Mouse (Mus musculus) olfactory bulb, adult 2 months (tissue): ENCODE data around the gene Npas4. TPM values are rescaled to one million over a fixed set of nuclear protein-coding genes. Genes with fewer than 3 reads are reported as not detected.

Experiments
- H3K27ac ChIP-seq: fragments of 200-500 bp; 2 replicates; pipeline ENCODE4 v1.5.1; 2012; ENCODE audit warnings: low read depth, low read length; ENCODE audit not compliant: insufficient read depth
- H3K4me1 ChIP-seq: fragments of 200-500 bp; 2 replicates; pipeline ENCODE4 v1.6.1; 2012; ENCODE audit warnings: low read length; ENCODE audit not compliant: control insufficient read depth, insufficient read depth
- H3K4me3 ChIP-seq: fragments of 200-500 bp; 2 replicates; pipeline ENCODE4 v1.5.1; 2012; ENCODE audit warnings: mild to moderate bottlenecking, low read depth, low read length, moderate library complexity; ENCODE audit not compliant: insufficient read depth
- CTCF ChIP-seq: fragments of 200-500 bp; IDR thresholded peaks from 2 replicates; pipeline ENCODE4 v1.5.1; 2012; ENCODE audit warnings: low read depth, mild to moderate bottlenecking, low read length, moderate library complexity; ENCODE audit not compliant: insufficient read depth
- POLR2A ChIP-seq: fragments of 200-500 bp; IDR thresholded peaks from 2 replicates; pipeline ENCODE4 v1.6.1; 2012; ENCODE audit warnings: mild to moderate bottlenecking, low read depth, low read length, moderate library complexity; ENCODE audit not compliant: insufficient read depth
- WGBS: fragments of 180-500 bp; shearing (Covaris S2); methylation state at CpG from one replicate; pipeline ENCODE4 v1.1.7; 2018; 5-methylcytosine and 5-hydroxymethylcytosine counted together
- polyA plus RNA-seq: library from polyadenylated mRNA; stranded (reverse); fragments of >200 nt; gene quantifications from 2 replicates; pipeline ENCODE4 v1.2.4, GENCODE M21; 2012; ENCODE audit warnings: low replicate concordance; ENCODE audit not compliant: missing spikeins, insufficient read depth, insufficient read length

Npas4 gene
- polyA plus RNA-seq, result not detected in 2 replicates

DNA sequence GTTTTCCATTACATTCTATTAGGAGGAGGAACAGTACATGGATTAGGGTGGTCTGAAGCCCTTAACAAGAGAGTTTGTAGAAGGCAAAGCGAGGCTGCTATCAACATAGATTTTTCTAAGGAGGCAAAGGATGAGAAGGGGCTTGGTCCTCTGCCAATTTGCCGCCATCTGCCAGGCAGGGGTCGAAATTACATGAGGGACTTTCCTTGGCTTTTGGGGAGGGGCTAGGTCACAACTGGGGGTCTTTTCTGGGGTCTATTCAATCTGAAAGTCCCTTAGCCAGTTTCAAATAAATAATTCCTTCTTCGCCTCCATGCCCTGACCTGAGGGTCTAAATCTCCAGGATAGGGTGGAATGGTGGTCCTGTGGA lies at the start of gene Npas4:
Npas4 (minus strand) TSS at position 61 of the 370 bp plus-strand sequence.
- Histone ChIP-seq H3K27ac (peak within 1 kb of the TSS; percentile 95), H3K4me3 (peak within 1 kb of the TSS; percentile 81), H3K4me1 (peaks cover 53% of the 10 kb centered on the region)
- WGBS, result 15% methylated on average over 4 of the region's 4 CpGs
- TF ChIP-seq CTCF (no peak), POLR2A (no peak)

DNA sequence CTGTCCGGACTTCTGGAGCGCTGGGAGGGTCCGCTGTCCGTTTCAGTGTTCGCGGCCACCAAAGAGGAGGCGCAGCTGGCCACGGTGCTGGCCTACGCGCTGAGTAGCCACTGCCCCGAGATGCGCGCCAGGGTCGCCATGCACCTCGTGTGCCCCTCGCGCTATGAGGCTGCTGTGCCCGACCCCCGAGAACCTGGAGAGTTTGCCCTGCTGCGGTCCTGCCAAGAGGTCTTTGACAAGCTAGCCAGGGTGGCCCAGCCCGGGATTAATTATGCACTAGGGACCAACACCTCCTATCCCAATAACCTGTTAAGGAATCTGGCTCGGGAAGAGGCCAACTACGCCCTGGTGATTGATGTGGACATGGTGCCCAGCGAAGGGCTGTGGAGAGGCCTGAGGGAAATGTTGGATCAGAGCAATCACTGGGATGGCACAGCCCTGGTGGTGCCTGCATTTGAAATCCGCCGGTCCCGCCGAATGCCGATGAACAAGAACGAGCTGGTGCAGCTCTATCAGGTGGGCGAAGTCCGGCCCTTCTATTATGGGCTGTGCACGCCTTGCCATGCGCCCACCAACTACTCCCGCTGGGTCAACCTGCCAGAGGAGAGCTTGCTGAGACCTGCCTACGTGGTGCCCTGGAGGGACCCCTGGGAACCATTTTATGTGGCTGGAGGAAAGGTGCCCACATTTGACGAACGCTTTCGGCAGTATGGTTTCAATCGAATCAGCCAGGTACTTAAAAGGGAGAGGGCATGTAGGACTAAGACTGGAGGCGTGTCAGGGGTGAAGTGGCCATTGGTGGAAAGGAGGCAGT lies 49.4 kb upstream of the Npas4 start:
- H3K27ac ChIP-seq, result peak overlapping the region; percentile 59
- TF ChIP-seq POLR2A (no peak), CTCF (no peak)
- WGBS, result 5% methylated on average over 41 of the region's 41 CpGs
- peak overlapping the region; percentile 59 for H3K4me3 ChIP-seq
- H3K4me1 ChIP-seq, result peaks cover 10% of the 10 kb centered on the region

DNA sequence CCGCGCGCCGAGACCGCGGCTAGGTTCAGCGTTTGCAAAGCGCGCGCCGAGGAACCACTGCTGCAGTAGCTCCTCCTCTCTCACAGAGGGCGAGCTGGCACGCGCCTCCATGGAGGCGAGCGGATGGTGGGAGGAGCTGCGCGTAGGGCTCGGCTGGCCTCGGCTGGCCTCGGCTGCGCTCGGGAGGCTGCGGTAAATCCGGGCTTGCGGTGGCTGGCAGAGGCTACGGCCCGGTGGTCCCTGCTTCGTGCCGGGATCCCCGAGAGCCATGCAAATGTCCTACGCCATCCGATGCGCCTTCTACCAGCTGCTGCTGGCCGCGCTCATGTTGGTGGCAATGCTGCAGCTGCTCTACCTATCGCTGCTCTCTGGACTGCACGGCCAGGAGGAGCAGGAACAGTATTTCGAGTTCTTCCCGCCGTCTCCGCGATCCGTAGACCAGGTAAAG lies 48.6 kb upstream of the Npas4 start, which contains the start of the genes B4gat1 and AC124502.3:
B4gat1 (plus strand) TSS at position 118 of the 448 bp plus-strand sequence.
AC124502.3 (plus strand) TSS at position 183 of the 448 bp plus-strand sequence.
- Histone ChIP-seq H3K4me3 (peak within 1 kb of the TSS; percentile 59), H3K4me1 (peaks cover 10% of the 10 kb centered on the region), H3K27ac (peak within 1 kb of the TSS; percentile 59)
- TF ChIP-seq POLR2A (peak; percentile 72), CTCF (no peak; the same call in 1 of the 2 replicates)
- under 1% methylated on average over 44 of the region's 44 CpGs for WGBS

DNA sequence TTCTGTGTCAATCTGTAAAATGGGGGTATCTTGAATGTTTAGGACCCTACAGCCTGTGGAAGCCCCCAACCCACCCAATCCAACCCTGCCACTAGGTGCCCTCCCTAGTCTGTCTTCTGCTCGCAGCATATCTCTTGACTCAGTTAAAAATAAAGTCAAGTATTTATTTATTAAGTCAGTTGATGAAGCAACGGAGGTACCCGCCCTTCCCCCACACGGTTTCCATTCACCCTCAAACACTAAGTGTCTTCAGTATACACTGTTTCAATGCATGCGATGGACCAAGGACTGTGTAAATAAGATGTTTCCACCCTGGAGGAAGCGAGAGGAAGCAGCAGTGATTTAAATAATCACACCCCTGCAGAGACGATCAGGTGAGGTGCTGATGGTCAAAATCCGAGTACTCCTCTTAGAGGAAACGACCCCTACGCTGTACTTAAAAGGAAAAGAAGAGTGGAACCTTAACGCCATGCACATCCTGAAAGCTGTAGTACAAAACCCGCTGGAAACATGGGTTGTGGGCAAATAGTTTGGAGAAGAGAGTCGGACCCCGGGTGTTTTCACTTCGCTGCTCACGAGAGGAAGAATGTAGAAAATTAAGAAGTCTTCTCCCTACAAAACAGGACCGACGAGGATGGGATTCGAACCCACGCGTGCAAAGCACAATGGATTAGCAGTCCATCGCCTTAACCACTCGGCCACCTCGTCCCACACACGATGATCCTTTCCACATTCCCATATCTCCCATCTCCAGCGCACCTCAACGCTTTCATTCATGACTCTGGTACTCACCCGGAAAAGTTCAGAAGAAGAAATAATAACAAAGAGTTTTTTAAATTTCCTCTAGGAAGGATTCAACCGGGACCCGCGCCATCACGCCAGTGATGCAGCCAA lies 47.8 kb upstream of the Npas4 start:
- no peak overlapping the region for H3K27ac ChIP-seq
- 4% methylated on average over 32 of the region's 32 CpGs for WGBS
- H3K4me1 ChIP-seq, result peaks cover 10% of the 10 kb centered on the region
- H3K4me3 ChIP-seq, result peak overlapping the region; percentile 59
- no peak for TF ChIP-seq POLR2A
- TF ChIP-seq CTCF, result no peak

DNA sequence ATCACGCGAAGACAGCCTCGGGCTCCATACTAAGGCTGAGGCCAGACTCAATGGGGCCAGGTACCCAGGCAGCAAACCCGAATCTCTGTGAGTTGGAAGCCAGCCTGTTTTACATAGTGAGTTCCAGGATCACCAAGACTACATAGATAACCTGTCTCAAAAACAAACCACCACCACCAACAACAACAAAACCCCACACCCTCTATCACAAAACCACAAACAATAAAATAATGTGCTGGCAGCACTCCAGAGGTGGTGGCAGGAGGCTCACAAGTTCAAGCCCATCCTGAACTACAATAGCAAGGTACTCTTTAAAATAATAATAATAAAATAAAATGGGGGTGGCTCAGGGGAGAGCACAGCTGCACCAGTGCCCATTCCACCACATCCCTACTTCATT lies 46.5 kb upstream of the Npas4 start:
- 69% methylated on average over 4 of the region's 4 CpGs for WGBS
- H3K4me1 ChIP-seq, result peaks cover 10% of the 10 kb centered on the region
- no peak overlapping the region for H3K27ac ChIP-seq
- TF ChIP-seq CTCF (no peak), POLR2A (no peak)
- no peak overlapping the region for H3K4me3 ChIP-seq

DNA sequence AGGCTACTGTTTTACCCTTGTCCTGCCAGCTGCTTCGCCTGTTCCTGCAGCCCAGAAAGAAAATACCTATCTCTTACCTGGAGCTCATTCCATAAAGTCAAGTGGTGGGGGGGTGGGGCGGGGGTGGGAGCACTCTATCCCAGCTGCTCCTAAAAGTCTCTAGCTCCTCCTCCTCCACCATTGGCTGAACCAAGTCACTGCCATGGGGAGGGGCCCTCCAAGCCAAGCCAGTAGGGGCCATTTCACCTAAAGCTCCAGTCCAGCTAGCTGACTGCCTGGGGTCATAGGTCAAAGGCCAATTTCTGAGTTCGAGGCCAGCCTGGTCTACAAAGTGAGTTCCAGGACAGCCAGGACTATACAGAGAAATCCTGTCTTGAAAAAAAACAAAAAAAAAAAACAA lies 42.6 kb upstream of the Npas4 start:
- 85% methylated on average over 3 of the region's 3 CpGs for WGBS
- no peaks in the 10 kb centered on the region for H3K4me1 ChIP-seq
- TF ChIP-seq POLR2A (no peak), CTCF (no peak)
- no peak overlapping the region for H3K27ac ChIP-seq
- no peak overlapping the region for H3K4me3 ChIP-seq

DNA sequence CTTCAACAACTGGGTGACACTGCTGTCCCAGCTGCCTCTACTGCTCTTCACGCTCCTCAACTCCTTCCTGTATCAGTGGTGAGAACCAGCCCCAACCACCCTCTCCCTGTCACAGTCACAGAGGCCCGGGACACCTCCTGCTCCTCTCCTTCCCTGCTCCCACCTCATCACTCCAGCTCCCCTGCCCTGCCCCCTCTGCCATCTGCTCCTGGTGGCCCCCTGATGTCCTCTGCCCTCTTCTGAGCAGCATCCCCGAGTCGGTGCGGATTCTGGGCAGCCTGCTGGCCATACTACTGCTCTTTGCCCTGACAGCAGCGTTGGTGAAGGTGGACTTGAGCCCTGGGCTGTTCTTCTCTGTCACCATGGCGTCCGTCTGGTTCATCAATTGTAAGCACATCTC lies 36.0 kb upstream of the Npas4 start:
- 89% methylated on average over 8 of the region's 8 CpGs for WGBS
- Histone ChIP-seq H3K27ac (no peak overlapping the region), H3K4me3 (no peak overlapping the region), H3K4me1 (peaks cover 15% of the 10 kb centered on the region)
- TF ChIP-seq CTCF (no peak), POLR2A (no peak)

DNA sequence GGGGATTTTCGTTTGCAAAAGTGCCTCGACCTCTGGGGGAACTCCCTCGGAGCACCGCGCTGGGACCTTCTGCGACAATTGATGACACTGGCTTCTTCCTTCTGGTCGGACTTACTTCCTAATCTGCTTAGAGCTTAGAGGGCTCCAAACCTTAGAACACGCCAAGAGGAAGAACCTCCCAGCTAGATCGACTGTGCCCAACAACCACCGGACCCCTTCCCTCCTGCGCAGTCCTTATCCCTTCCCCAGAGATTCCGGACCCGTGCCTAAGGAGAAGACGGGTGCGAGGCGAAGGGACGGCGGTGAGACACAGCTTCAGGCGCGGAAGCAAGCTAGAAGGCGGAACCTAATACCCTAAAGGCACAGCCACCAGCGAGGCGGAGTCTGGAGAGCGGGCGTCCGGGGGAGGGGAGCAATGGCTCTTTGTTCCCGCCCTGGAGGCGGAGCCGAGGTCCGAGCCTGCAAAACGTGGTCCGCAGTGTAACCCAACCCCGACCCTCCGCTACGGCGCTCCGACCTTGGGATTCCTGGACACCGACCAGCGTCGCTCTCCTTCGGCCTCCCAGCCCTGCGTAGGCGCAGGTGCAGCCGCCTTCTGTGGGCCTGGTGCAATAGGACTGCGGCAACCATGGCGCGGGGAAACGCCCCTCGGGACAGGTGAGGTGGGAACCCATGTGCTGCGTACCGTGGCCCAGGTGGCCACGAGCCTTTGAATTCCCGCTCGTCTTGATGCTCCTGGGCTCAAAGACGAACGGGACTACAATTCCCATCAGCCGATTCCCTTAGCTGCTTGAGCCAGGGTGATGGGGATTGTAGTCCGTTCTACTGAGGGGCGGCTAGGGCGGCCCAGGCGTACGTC lies 33.7 kb upstream of the Npas4 start, which contains the start of gene Slc29a2:
Slc29a2 (plus strand) TSS at position 240 of the 859 bp plus-strand sequence.
- under 1% methylated on average over 62 of the region's 62 CpGs for WGBS
- TF ChIP-seq POLR2A (peak; percentile 79; the same call in 1 of the 2 replicates), CTCF (no peak)
- Histone ChIP-seq H3K4me1 (peaks cover 15% of the 10 kb centered on the region), H3K4me3 (peak within 1 kb of the TSS; percentile 95), H3K27ac (peak within 1 kb of the TSS; percentile 97)
